In the genomic region with DNA sequence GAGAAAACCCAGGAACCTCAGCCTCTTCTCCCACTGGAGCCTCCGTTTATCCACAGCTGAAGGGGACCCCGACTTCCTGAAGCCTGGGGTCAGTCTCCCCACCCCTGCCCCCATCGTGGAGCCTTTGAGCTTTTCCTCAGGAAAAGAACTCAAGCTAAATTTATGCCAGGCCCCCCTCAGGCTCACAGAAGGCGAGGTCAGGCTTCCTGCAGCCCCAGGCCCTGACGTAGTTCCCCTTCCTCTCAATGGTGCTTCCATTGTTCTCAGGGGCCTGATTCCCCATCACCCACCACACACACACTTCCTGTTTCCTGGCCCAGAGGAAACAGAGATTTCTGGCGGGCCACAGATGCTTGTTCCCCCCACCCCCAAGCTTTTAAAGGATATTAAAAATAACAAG, we compare ENCODE assay signal across 9 mouse cellular contexts. TPM values are rescaled to one million over a fixed set of nuclear protein-coding genes. Genes with fewer than 3 reads are reported as not detected.
DNase-seq lines count a peak whose midpoint lies in the region; ATAC-seq and TF ChIP-seq lines count a peak whose summit lies in the region.
"Had no signal": no experiment of that assay in that cellular context is flagged by ENCODE, and none has a peak within 500 bp of the region (broad histone marks: within the 10 kb centered on the region; RNA-seq: fewer than 3 reads in every experiment).

No protein-coding gene starts in this region.

- 0 out of 2 replicates have a peak overlapping the region, but pooled peaks have one; percentile 11 for H3K4me2 ChIP-seq in kidney, embryonic 16.5 days (replicated peaks; ENCODE audit: low read depth, low read length)

- H3K4me1 ChIP-seq in liver, adult 2 months (ENCODE audit: control insufficient read depth, insufficient read depth, low read length), result no peaks in the 10 kb centered on the region
- peaks cover 12% of the 10 kb centered on the region for H3K4me1 ChIP-seq in kidney, embryonic 16.5 days (ENCODE audit: insufficient read depth, low read length)

- H3K27ac ChIP-seq in liver, adult 2 months (replicated peaks; ENCODE audit: insufficient read depth, low read depth, low read length), result peak overlapping the region; percentile 82
- H3K27ac ChIP-seq in kidney, embryonic 16.5 days (ENCODE audit: low read length), result peak overlapping the region; percentile 72

- no peaks in the 10 kb centered on the region for H3K36me3 ChIP-seq in liver, adult 2 months (ENCODE audit: control insufficient read depth, insufficient read depth, low read length)
- no peaks in the 10 kb centered on the region for H3K36me3 ChIP-seq in kidney, embryonic 16.5 days (ENCODE audit: insufficient read depth, low read length)

- DNase-seq in liver, adult 2 months (ENCODE audit: extremely low read depth, low read depth, low spot score), result no peak
- DNase-seq in liver, result no peak
- DNase-seq in heart, adult 9 months (ENCODE audit: low spot score in 2 of 2), result peak; percentile 85 to 95
- peak; percentile 89 for DNase-seq in lung, postnatal 36 days
- no peak for DNase-seq in urinary bladder, postnatal 36 days (ENCODE audit: low spot score in 2 of 2)
- DNase-seq in cerebellum, adult 9-10 months, result no peak
- DNase-seq in frontal cortex, postnatal 10 days (ENCODE audit: low spot score in 2 of 2), result no peak

- no peaks in the 10 kb centered on the region for H3K79me2 ChIP-seq in liver, adult 2 months (ENCODE audit: control insufficient read depth, insufficient read depth, low read length)

- no peaks in the 10 kb centered on the region for H3K27me3 ChIP-seq in liver, adult 2 months (ENCODE audit: control insufficient read depth, insufficient read depth, low read length)
- no peaks in the 10 kb centered on the region for H3K27me3 ChIP-seq in kidney, embryonic 16.5 days (ENCODE audit: insufficient read depth, low read length)

- no peaks in the 10 kb centered on the region for H3K9me3 ChIP-seq in kidney, embryonic 16.5 days (ENCODE audit: low read length)

- no peak overlapping the region for H3K9ac ChIP-seq in liver, adult 2 months (ENCODE audit: low read depth, low read length)
- H3K9ac ChIP-seq in kidney, embryonic 16.5 days (replicated peaks; ENCODE audit: low read length), result no peak overlapping the region

- TF ChIP-seq POLR2A in liver, adult 2 months (IDR thresholded peaks at IDR 0.05; ENCODE audit: extremely low read depth, insufficient read depth, low read length), result no peak

- H3K4me3 ChIP-seq in liver, adult 2 months (ENCODE audit: insufficient read depth, low read depth, low read length), result no peak overlapping the region
- no peak overlapping the region for H3K4me3 ChIP-seq in kidney, embryonic 16.5 days (ENCODE audit: low read length)
- H3K4me3 ChIP-seq: myocyte had no signal

- ATAC-seq in kidney, embryonic 16.5 days (ENCODE audit: low FRiP score, low TSS enrichment), result peak; percentile 50

- TF ChIP-seq CTCF in liver, adult 2 months (IDR thresholded peaks at IDR 0.05; ENCODE audit: low read depth, low read length), result no peak

- 78% methylated on average over 6 of the region's 6 CpGs for WGBS in liver, adult 2 months
- WGBS in kidney, embryonic 16.5 days, result 41% methylated on average over 6 of the region's 6 CpGs

RNA-seq across cellular contexts. Expression of gene Egfl7, which starts 1.4 kb away (rescaled TPM):
- 58.6 and 67.0 TPM in 2 replicates for total RNA-seq in liver, adult 2 months (2014; rRNA removed)
- 60.7 and 90.0 TPM in 2 replicates for polyA plus RNA-seq in liver, adult 2 months (2012; rRNA removed)
- 257 and 266 TPM in 2 replicates for polyA plus RNA-seq in kidney, embryonic 16.5 days (2015; fragmentation: Nextera tagmentation; extraction: Ambion mirVana)

RNA-seq across cellular contexts. Expression of gene Gm20532, which starts 8.1 kb away (rescaled TPM):
- not detected in 2 replicates for total RNA-seq in liver, adult 2 months (2014; rRNA removed)
- polyA plus RNA-seq in liver, adult 2 months (2012; rRNA removed), result not detected in 2 replicates
- not detected in 2 replicates for polyA plus RNA-seq in kidney, embryonic 16.5 days (2015; fragmentation: Nextera tagmentation; extraction: Ambion mirVana)
- polyA plus RNA-seq: myocyte had no signal

RNA-seq across cellular contexts. Expression of gene Agpat2, which starts 25.8 kb away (rescaled TPM):
- 116 and 153 TPM in 2 replicates for total RNA-seq in liver, adult 2 months (2014; rRNA removed)
- 421 and 511 TPM in 2 replicates for polyA plus RNA-seq in liver, adult 2 months (2012; rRNA removed)
- 53.0 and 57.0 TPM in 2 replicates for polyA plus RNA-seq in kidney, embryonic 16.5 days (2015; fragmentation: Nextera tagmentation; extraction: Ambion mirVana)

RNA-seq across cellular contexts. Expression of gene Fam69b, which starts 49.9 kb away (rescaled TPM):
- total RNA-seq in liver, adult 2 months (2014; rRNA removed), result 0.09 and 0.13 TPM in 2 replicates
- 0.41 and 0.60 TPM in 2 replicates for polyA plus RNA-seq in liver, adult 2 months (2012; rRNA removed)
- polyA plus RNA-seq in kidney, embryonic 16.5 days (2015; fragmentation: Nextera tagmentation; extraction: Ambion mirVana), result 39.3 and 40.3 TPM in 2 replicates

Comparison
In these comparisons a context has a peak if more than half of its experiments do, and no peak if none do; other contexts are left out.
1. DNase-seq: peak in heart, adult 9 months (2 of 2) and lung, postnatal 36 days (single experiment); none in liver, adult 2 months (single experiment), liver (single experiment), urinary bladder, postnatal 36 days (0 of 2), cerebellum, adult 9-10 months (single experiment) and frontal cortex, postnatal 10 days (0 of 2).